Mouse (Mus musculus) lung, adult 2 months (tissue): Measurements from ENCODE around the gene Il6ra.

Experiments used
- CTCF ChIP-seq: fragments of 200-500 bp; IDR thresholded peaks from 2 replicates; pipeline ENCODE4 v1.5.1; 2011; ENCODE audit warnings: mild to moderate bottlenecking, low read length, control low read depth; ENCODE audit not compliant: insufficient read depth
- POLR2A ChIP-seq: fragments of 200-500 bp; IDR thresholded peaks from 2 replicates; pipeline ENCODE4 v1.6.1; 2011; ENCODE audit warnings: low read depth, mild to moderate bottlenecking, control low read depth, low read length, borderline replicate concordance; ENCODE audit errors: extremely low read depth

- TF ChIP-seq POLR2A (no peak), CTCF (no peak)
These were observed 38.9 kb downstream of the Il6ra start for GRCm38 (mm10) chr3:89874076-89874475.
